Mouse (Mus musculus) testis, adult 2 months (tissue): ENCODE measurements around the gene Itgb7. TPM values are rescaled to one million over a fixed set of nuclear protein-coding genes. Genes with fewer than 3 reads are reported as not detected.

ENCODE experiments used
- H3K27ac ChIP-seq: fragments of 200-500 bp; 2 replicates; pipeline ENCODE4 v1.5.1; 2012; ENCODE audit warnings: low read depth, low read length; ENCODE audit not compliant: control insufficient read depth, insufficient read depth
- H3K27me3 ChIP-seq: fragments of 200-500 bp; 2 replicates; pipeline ENCODE4 v1.6.1; 2012; ENCODE audit warnings: mild to moderate bottlenecking, low read length, moderate library complexity; ENCODE audit not compliant: control insufficient read depth, insufficient read depth
- H3K36me3 ChIP-seq: fragments of 200-500 bp; 2 replicates; pipeline ENCODE4 v1.6.1; 2012; ENCODE audit warnings: mild to moderate bottlenecking, low read length; ENCODE audit not compliant: control insufficient read depth, insufficient read depth
- H3K4me1 ChIP-seq: fragments of 200-500 bp; 2 replicates; pipeline ENCODE4 v1.6.1; 2012; ENCODE audit warnings: low read length; ENCODE audit not compliant: control insufficient read depth, insufficient read depth
- H3K4me3 ChIP-seq: fragments of 200-500 bp; 2 replicates; pipeline ENCODE4 v1.5.1; 2012; ENCODE audit warnings: low read depth, mild to moderate bottlenecking, low read length, moderate library complexity, mixed read lengths; ENCODE audit not compliant: control insufficient read depth
- CTCF ChIP-seq: fragments of 200-500 bp; IDR thresholded peaks from 2 replicates; pipeline ENCODE4 v1.5.1; 2012; ENCODE audit warnings: low read depth, mild to moderate bottlenecking, inconsistent platforms, low read length, moderate library complexity; ENCODE audit not compliant: control insufficient read depth, insufficient read depth, insufficient replicate concordance
- POLR2A ChIP-seq: fragments of 200-500 bp; IDR thresholded peaks from 2 replicates; pipeline ENCODE4 v1.6.1; 2012; ENCODE audit warnings: low read depth, mild to moderate bottlenecking, inconsistent platforms, low read length, moderate library complexity; ENCODE audit not compliant: control insufficient read depth
- polyA plus RNA-seq: library from polyadenylated mRNA; depleted of rRNA; stranded (reverse); fragments of >200 nt; gene quantifications from 2 replicates; pipeline ENCODE4 v1.2.3, GENCODE M21; 2012

The Itgb7 gene
- polyA plus RNA-seq, 1 experiment, result 0.23 TPM

DNA sequence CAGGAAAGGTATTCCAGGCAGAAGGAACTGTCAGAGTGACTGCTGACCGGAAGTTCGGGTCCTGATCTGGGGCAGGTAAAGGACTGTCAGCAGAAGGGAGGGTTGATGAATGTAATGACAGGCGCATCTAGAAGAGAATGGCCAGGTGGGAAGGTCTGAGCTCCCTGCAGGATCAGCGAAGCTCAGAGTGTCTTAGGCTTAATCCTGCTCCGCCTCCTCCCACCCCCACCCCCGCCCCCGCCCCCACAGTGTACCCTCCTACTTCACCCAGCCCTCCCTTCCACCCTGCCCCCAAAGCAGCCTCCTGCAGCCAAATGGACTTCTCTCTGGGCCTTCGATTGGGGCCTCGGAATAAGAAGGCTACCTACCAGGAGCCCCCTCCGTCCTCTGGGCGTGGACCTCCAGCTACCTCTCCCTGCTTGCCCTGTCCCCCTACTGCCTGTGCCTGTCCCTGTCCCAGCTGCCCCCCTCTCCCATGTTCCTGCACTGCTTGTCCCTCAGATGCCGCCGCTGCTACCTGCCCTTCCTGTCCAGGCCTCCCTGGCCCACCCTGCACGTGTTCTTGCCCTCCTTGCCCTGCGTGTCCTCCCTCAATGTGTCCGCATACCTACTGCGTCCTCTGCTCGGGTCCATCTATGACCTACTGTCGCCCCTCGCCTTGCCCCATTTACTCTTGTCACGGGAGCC, 38.7 kb upstream of the Itgb7 start, which contains the start of gene Gm9918:
Gene Gm9918, plus strand, starts transcription at position 290 of the 687 bp plus-strand sequence.
- TF ChIP-seq POLR2A (no peak), CTCF (no peak)
- Histone ChIP-seq H3K4me3 (peak within 1 kb of the TSS; percentile 2), H3K27ac (no peak within 1 kb of the TSS), H3K4me1 (peaks cover 2% of the 10 kb centered on the region), H3K27me3 (no peaks in the 10 kb centered on the region), H3K36me3 (no peaks in the 10 kb centered on the region)

DNA sequence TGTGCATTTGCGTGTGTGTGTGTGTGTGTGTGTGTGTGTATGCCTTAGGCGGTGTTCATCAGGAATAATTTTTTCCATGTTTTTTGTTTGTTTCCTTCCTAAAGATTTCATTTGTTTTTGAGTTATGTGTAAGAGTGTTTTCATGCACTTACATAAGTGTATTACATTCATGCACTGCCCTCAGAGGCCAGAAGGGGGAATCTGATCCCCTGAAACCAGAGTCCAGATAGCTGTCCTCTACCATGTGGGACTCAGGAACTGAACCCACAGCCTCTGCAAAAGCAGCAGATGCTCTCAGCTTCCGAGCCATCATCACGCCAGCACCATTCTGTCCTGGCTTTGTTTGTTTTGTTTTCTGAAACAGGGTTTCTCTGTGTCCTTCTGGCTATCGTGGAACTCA, 33.8 kb upstream of the Itgb7 start:
- Histone ChIP-seq H3K27me3 (no peaks in the 10 kb centered on the region), H3K27ac (no peak overlapping the region), H3K4me3 (no peak overlapping the region), H3K36me3 (no peaks in the 10 kb centered on the region), H3K4me1 (peaks cover under 1% of the 10 kb centered on the region)
- TF ChIP-seq CTCF (no peak), POLR2A (no peak)

GRCm38 (mm10) chr15:102263037-102263436, 31.3 kb upstream of the Itgb7 start:
- H3K27ac ChIP-seq, result no peak overlapping the region
- peak overlapping the region; percentile 1; the same call in 1 of the 2 replicates for H3K4me3 ChIP-seq
- no peaks in the 10 kb centered on the region for H3K36me3 ChIP-seq
- H3K4me1 ChIP-seq, result peaks cover 6% of the 10 kb centered on the region
- H3K27me3 ChIP-seq, result no peaks in the 10 kb centered on the region
- TF ChIP-seq CTCF, result no peak
- no peak for TF ChIP-seq POLR2A

DNA sequence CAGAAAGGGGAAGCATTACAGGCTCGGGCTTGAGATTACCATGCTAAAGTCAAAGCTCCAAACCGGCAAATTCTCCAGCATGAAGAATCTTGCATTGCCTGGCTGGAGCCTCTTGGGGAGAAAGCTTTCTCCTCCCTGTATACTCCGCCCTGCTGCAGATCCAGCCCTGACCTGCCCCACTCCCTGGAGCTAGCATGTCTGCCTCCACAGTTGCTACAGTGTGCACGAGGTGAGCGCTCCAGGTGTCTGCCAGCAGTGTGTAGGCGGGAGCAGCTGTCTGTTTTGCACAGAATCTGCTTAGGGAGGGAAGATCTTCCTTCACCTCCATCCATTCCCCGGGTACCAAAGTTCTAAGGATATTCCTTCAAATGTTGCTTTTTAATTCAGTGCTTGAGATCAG, 30.8 kb upstream of the Itgb7 start:
- Histone ChIP-seq H3K27ac (no peak overlapping the region), H3K4me1 (peaks cover 6% of the 10 kb centered on the region), H3K36me3 (no peaks in the 10 kb centered on the region), H3K4me3 (no peak overlapping the region), H3K27me3 (no peaks in the 10 kb centered on the region)
- TF ChIP-seq POLR2A, result no peak
- no peak for TF ChIP-seq CTCF

DNA sequence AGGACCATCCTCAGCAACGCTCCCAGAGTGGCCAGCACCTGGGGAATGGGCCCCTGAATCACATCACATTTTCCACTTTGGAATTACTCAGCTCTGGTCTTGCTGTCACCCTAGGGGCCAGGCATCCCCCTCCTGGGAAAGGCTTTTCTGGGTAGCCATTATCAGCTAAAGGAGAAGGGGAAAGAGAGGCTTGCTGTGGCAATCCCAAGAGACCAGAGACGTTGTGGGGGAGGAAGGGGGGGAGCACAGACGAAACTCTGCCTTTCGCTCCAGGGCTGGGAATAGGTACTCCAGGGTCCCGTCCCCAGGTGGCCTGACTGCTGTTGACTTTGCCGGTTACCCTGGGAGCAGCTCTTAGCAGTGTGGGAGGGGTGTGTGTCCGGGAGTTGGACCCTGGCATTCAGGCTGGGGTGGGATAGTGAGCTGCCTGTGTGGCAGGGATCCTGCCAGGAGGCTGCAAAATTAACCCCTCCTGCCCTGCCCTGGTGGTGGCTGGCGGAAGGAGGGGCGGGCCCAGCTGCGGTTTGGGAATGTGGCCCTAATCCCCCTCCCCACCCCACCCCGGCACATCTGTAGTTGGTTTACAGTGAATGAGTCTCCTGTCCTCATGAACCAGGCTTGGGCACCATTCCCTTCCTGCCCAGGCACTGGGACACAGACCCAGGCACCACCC, 27.0 kb upstream of the Itgb7 start:
- Histone ChIP-seq H3K27me3 (no peaks in the 10 kb centered on the region), H3K27ac (no peak overlapping the region), H3K4me3 (peak overlapping the region; percentile 62), H3K4me1 (peaks cover 13% of the 10 kb centered on the region), H3K36me3 (no peaks in the 10 kb centered on the region)
- TF ChIP-seq CTCF, result no peak
- TF ChIP-seq POLR2A, result no peak

DNA sequence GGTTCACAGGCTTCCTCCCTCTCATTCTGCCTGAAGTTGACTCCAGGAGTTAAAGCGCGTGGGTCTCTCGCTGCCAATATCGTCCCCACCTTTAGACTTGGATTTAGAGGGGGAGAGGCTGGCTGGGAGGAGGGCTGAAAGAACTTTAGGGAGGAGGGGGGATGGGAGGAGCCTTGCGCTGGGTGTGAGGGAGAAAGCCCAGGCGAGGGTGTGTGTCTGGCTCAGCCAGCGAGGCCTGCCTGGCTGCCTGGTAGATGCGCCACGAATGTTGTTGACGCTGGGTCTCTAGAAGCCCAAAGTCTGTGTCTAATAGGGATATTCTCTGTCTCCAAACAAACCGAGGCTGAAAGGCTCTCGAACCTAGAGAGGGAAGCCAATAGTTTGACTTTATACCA, 26.3 kb upstream of the Itgb7 start:
- no peak for TF ChIP-seq CTCF
- no peak for TF ChIP-seq POLR2A
- Histone ChIP-seq H3K27ac (no peak overlapping the region), H3K27me3 (no peaks in the 10 kb centered on the region), H3K4me3 (no peak overlapping the region), H3K4me1 (peaks cover 13% of the 10 kb centered on the region), H3K36me3 (no peaks in the 10 kb centered on the region)

DNA sequence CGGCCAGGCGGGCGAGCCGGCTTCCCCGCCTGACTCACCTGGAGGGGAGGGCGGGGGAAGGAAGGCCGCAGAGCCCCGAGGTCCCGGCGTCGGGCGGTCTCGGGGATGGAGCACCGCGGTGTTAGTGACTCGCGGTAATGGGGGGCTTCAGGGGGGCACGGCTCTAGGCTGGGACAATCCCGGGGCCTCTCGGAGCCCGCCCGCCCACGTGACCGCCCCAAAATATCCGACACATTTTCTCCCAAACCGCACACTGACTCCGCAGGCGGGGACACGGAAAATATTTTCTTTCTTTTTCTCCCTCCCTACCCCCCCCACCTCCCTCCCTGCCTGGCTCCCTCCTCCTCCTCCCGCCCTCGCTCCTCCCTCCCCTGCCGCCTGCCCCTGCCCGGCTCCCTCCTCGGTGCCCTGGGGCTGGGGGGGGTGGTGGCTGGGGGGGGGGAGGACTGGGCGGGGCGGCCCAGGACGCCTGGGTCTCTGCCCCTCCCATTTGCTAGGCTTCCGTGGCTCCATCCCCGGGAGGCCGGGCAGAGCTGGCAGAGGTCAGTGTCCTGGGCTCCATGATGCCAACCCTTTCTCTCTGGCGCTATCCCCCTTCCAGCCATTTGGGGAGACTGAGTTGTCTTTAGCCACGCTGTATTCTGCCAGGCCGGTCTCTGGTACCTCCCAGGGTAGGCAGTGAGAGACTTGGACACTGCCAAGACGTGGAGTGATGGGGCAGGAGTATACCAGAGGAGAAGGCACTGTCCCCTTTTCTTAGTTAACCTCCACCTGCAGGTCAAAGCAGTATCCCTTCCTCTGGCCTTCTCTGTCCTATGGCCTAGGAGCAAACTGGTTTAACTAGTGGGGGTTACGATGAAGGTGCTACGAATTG, 25.7 kb upstream of the Itgb7 start, which contains the start of gene Rarg:
Gene Rarg, minus strand, starts transcription at position 316 of the 874 bp plus-strand sequence.
- Histone ChIP-seq H3K27ac (peak within 1 kb of the TSS; percentile 7), H3K27me3 (no peaks in the 10 kb centered on the region), H3K36me3 (no peaks in the 10 kb centered on the region), H3K4me1 (peaks cover 13% of the 10 kb centered on the region), H3K4me3 (peak within 1 kb of the TSS; percentile 74)
- no peak for TF ChIP-seq CTCF
- no peak for TF ChIP-seq POLR2A
